Mouse (Mus musculus): Measurements from ENCODE around the gene Cbfa2t2.

DNA sequence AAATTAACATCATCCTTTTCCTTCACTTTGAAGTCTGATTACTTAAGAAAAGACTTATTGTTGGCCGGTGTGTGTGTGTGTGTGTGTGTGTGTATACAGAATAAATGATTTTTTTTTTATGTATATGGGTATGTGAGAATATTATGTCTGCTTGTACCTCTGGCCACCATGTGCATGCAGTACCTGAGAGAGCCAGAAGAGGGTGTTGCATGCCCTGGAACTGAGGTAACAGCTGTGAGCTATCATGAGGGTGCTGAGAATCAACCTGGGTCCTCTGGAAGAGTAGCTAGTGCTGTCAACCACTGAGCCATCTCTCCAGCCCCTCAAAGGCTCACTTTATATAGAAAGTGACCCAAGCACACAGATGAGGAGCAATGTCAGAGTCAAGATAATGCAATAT, 145.1 kb downstream of the Cbfa2t2 start:
- TF ChIP-seq FLI1 (IDR thresholded peaks at IDR 0.05; ENCODE audit: low read length) (no peak), GATA1 (IDR thresholded peaks at IDR 0.05; ENCODE audit: borderline replicate concordance, low read length) (no peak)
